Mouse (Mus musculus) lung, postnatal 25 days (tissue): ENCODE measurements around the gene Tom1l2.

Experiments
- DNase-seq: peaks from one replicate; pipeline ENCODE4 v3.0.0; 2022; ENCODE audit warnings: low spot score

Tom1l2 gene

GRCm38 (mm10) chr11:60265271-60265985, 87.3 kb downstream of the Tom1l2 start:
- DNase-seq, result no peak

- no peak for DNase-seq
Measured at GRCm38 (mm10) chr11:60264651-60265050, 88.1 kb downstream of the Tom1l2 start.

GRCm38 (mm10) chr11:60262396-60262795, 90.3 kb downstream of the Tom1l2 start:
- DNase-seq, result no peak

GRCm38 (mm10) chr11:60260743-60261142, 92.0 kb downstream of the Tom1l2 start:
- DNase-seq, result no peak

- DNase-seq, result no peak
Measured at GRCm38 (mm10) chr11:60257696-60258095, 95.0 kb downstream of the Tom1l2 start.

- DNase-seq, result no peak
Measured at GRCm38 (mm10) chr11:60256713-60257112, 96.0 kb downstream of the Tom1l2 start.

- DNase-seq, result peak; percentile 9
Measured at GRCm38 (mm10) chr11:60256176-60256681, 96.5 kb downstream of the Tom1l2 start.

- DNase-seq, result no peak
Measured at GRCm38 (mm10) chr11:60255639-60256038, 97.1 kb downstream of the Tom1l2 start.

- DNase-seq, result no peak
Measured at GRCm38 (mm10) chr11:60255181-60255580, 97.5 kb downstream of the Tom1l2 start.

- DNase-seq, result no peak
Measured at GRCm38 (mm10) chr11:60254308-60254707, 98.4 kb downstream of the Tom1l2 start.

GRCm38 (mm10) chr11:60253546-60253945, 99.2 kb downstream of the Tom1l2 start:
- DNase-seq, result peak; percentile 8

- peak; percentile 76 for DNase-seq
Measured at GRCm38 (mm10) chr11:60250971-60251643, 101.6 kb downstream of the Tom1l2 start.

- DNase-seq, result no peak
Measured at GRCm38 (mm10) chr11:60249885-60250284, 102.8 kb downstream of the Tom1l2 start.

GRCm38 (mm10) chr11:60248596-60249404, 103.9 kb downstream of the Tom1l2 start:
- peak; percentile 7 for DNase-seq

- DNase-seq, result peak; percentile 20
Measured at GRCm38 (mm10) chr11:60247753-60248550, 104.8 kb downstream of the Tom1l2 start.

GRCm38 (mm10) chr11:60246077-60246476, 106.6 kb downstream of the Tom1l2 start:
- no peak for DNase-seq

GRCm38 (mm10) chr11:60244503-60245143, 108.1 kb downstream of the Tom1l2 start:
- DNase-seq, result no peak

- DNase-seq, result no peak
Measured at GRCm38 (mm10) chr11:60240509-60240908, 112.2 kb downstream of the Tom1l2 start.

- no peak for DNase-seq
Measured at GRCm38 (mm10) chr11:60235351-60235750, 117.4 kb downstream of the Tom1l2 start.

GRCm38 (mm10) chr11:60233235-60233634, 119.5 kb downstream of the Tom1l2 start:
- DNase-seq, result no peak

- no peak for DNase-seq
Measured at GRCm38 (mm10) chr11:60232441-60233058, 120.2 kb downstream of the Tom1l2 start.
